Mouse (Mus musculus): ENCODE results near the gene Atp5g3. TPM values are rescaled to one million over a fixed set of nuclear protein-coding genes. Genes with fewer than 3 reads are reported as not detected.
A peak's percentile ranks its signal among the peaks of the same experiment; 100 is the strongest.
"Not testable (repeated sequence)": the region's sequence is repeated elsewhere in the genome, so short reads cannot be mapped to it uniquely, and the experiment has no call there.

The Atp5g3 gene
- total RNA-seq, 1 experiment from 2014 or later = 886 TPM

- not testable (repeated sequence) for DNase-seq
These were observed 14.2 kb downstream of the Atp5g3 start for GRCm38 (mm10) chr2:73896919-73897318.

GRCm38 (mm10) chr2:73893473-73894270, 17.5 kb downstream of the Atp5g3 start:
- no peak for DNase-seq

- DNase-seq = peak; percentile 98
These were observed 18.4 kb downstream of the Atp5g3 start, which contains the start of gene Atf2 for GRCm38 (mm10) chr2:73892464-73893296. TSS of gene Atf2 (minus strand) at chr2:73892639.

GRCm38 (mm10) chr2:73891701-73892463, 19.2 kb downstream of the Atp5g3 start:
- no peak for DNase-seq

- no peak for DNase-seq
These were observed 25.1 kb downstream of the Atp5g3 start for GRCm38 (mm10) chr2:73885997-73886396.

- DNase-seq = no peak
These were observed 33.2 kb downstream of the Atp5g3 start for GRCm38 (mm10) chr2:73877891-73878290.

GRCm38 (mm10) chr2:73867764-73868487, 43.2 kb downstream of the Atp5g3 start:
- DNase-seq = peak; percentile 31

GRCm38 (mm10) chr2:73860046-73860624, 51.0 kb downstream of the Atp5g3 start:
- DNase-seq = no peak

Other genes with a start within 250 kb of the Atp5g3 start
- gene Chn1, start 136.0 kb downstream of the Atp5g3 start, total RNA-seq (2021) = 11.3 and 13.2 TPM in 2 replicates
- 66.7 and 75.0 TPM in 2 replicates for gene Atf2, start 18.7 kb downstream of the Atp5g3 start, total RNA-seq (2021)